Mouse (Mus musculus): ENCODE results near the gene Acad9. TPM values are rescaled to one million over a fixed set of nuclear protein-coding genes. Genes with fewer than 3 reads are reported as not detected.

The Acad9 gene
- polyA plus RNA-seq, 1 experiment from 2014 or later: 94.4 TPM

GRCm38 (mm10) chr3:36067731-36068130, 2.0 kb downstream of the Acad9 start:
- Histone ChIP-seq H3K4me2 (no peak overlapping the region), H3K9me3 (replicated peaks) (no peaks in the 10 kb centered on the region), H3K36me3 (peaks cover 24% of the 10 kb centered on the region), H3K4me3 (replicated peaks) (no peak overlapping the region), H3K4me1 (peaks cover 32% of the 10 kb centered on the region), H3K9ac (replicated peaks) (no peak overlapping the region), H3K27ac (replicated peaks) (no peak overlapping the region), H3K27me3 (replicated peaks) (peaks cover 14% of the 10 kb centered on the region)
- ATAC-seq (ENCODE audit: low FRiP score): no peak
- WGBS: 92% methylated on average over 6 of the region's 6 CpGs

GRCm38 (mm10) chr3:36070436-36070835, 4.7 kb downstream of the Acad9 start:
- H3K9ac ChIP-seq (replicated peaks): no peak overlapping the region
- H3K9me3 ChIP-seq (replicated peaks): no peaks in the 10 kb centered on the region
- H3K4me2 ChIP-seq: no peak overlapping the region
- peaks cover 46% of the 10 kb centered on the region for H3K36me3 ChIP-seq
- ATAC-seq (ENCODE audit: low FRiP score): no peak
- no peaks in the 10 kb centered on the region for H3K27me3 ChIP-seq (replicated peaks)
- H3K4me1 ChIP-seq: peaks cover 26% of the 10 kb centered on the region
- WGBS: 100% methylated on average over 4 of the region's 4 CpGs
- no peak overlapping the region for H3K4me3 ChIP-seq (replicated peaks)
- H3K27ac ChIP-seq (replicated peaks): no peak overlapping the region

GRCm38 (mm10) chr3:36071047-36071446, 5.3 kb downstream of the Acad9 start:
- no peak for ATAC-seq (ENCODE audit: low FRiP score)
- H3K4me3 ChIP-seq (replicated peaks): no peak overlapping the region
- no peak overlapping the region for H3K4me2 ChIP-seq
- H3K27me3 ChIP-seq (replicated peaks): no peaks in the 10 kb centered on the region
- H3K4me1 ChIP-seq: peaks cover 25% of the 10 kb centered on the region
- no peaks in the 10 kb centered on the region for H3K9me3 ChIP-seq (replicated peaks)
- peaks cover 53% of the 10 kb centered on the region for H3K36me3 ChIP-seq
- H3K9ac ChIP-seq (replicated peaks): no peak overlapping the region
- WGBS: 91% methylated on average over 5 of the region's 5 CpGs
- H3K27ac ChIP-seq (replicated peaks): no peak overlapping the region

GRCm38 (mm10) chr3:36074231-36074630, 8.5 kb downstream of the Acad9 start:
- Histone ChIP-seq H3K9ac (replicated peaks) (no peak overlapping the region), H3K27me3 (replicated peaks) (no peaks in the 10 kb centered on the region), H3K4me3 (replicated peaks) (no peak overlapping the region), H3K4me1 (no peaks in the 10 kb centered on the region), H3K9me3 (replicated peaks) (no peaks in the 10 kb centered on the region), H3K27ac (replicated peaks) (no peak overlapping the region), H3K36me3 (peaks cover 78% of the 10 kb centered on the region), H3K4me2 (no peak overlapping the region)
- no peak for ATAC-seq (ENCODE audit: low FRiP score)
- 96% methylated on average over 6 of the region's 6 CpGs for WGBS

- Histone ChIP-seq H3K27ac (replicated peaks) (no peak overlapping the region), H3K4me2 (no peak overlapping the region), H3K27me3 (replicated peaks) (no peaks in the 10 kb centered on the region), H3K9me3 (replicated peaks) (no peaks in the 10 kb centered on the region), H3K9ac (replicated peaks) (no peak overlapping the region), H3K4me1 (no peaks in the 10 kb centered on the region), H3K4me3 (replicated peaks) (no peak overlapping the region), H3K36me3 (peaks cover 82% of the 10 kb centered on the region)
- no peak for ATAC-seq (ENCODE audit: low FRiP score)
- WGBS: 97% methylated on average over 6 of the region's 6 CpGs
Observed at GRCm38 (mm10) chr3:36075466-36075865, 9.7 kb downstream of the Acad9 start.

- no peak overlapping the region for H3K9ac ChIP-seq (replicated peaks)
- WGBS: 97% methylated on average over 3 of the region's 3 CpGs
- no peak overlapping the region for H3K27ac ChIP-seq (replicated peaks)
- H3K4me2 ChIP-seq: no peak overlapping the region
- no peak overlapping the region for H3K4me3 ChIP-seq (replicated peaks)
- no peaks in the 10 kb centered on the region for H3K9me3 ChIP-seq (replicated peaks)
- peaks cover 92% of the 10 kb centered on the region for H3K36me3 ChIP-seq
- no peaks in the 10 kb centered on the region for H3K4me1 ChIP-seq
- ATAC-seq (ENCODE audit: low FRiP score): no peak
- no peaks in the 10 kb centered on the region for H3K27me3 ChIP-seq (replicated peaks)
Observed at GRCm38 (mm10) chr3:36077386-36077785, 11.6 kb downstream of the Acad9 start.

- Histone ChIP-seq H3K4me3 (replicated peaks) (no peak overlapping the region), H3K27me3 (replicated peaks) (no peaks in the 10 kb centered on the region), H3K9ac (replicated peaks) (no peak overlapping the region), H3K4me1 (no peaks in the 10 kb centered on the region), H3K4me2 (no peak overlapping the region), H3K9me3 (replicated peaks) (no peaks in the 10 kb centered on the region), H3K27ac (replicated peaks) (no peak overlapping the region), H3K36me3 (peaks cover 96% of the 10 kb centered on the region)
- WGBS: 90% methylated on average over 5 of the region's 5 CpGs
- no peak for ATAC-seq (ENCODE audit: low FRiP score)
Observed at GRCm38 (mm10) chr3:36079886-36080285, 14.1 kb downstream of the Acad9 start.

- no peak overlapping the region for H3K9ac ChIP-seq (replicated peaks)
- H3K4me2 ChIP-seq: no peak overlapping the region
- no peaks in the 10 kb centered on the region for H3K4me1 ChIP-seq
- no peak for ATAC-seq (ENCODE audit: low FRiP score)
- H3K27ac ChIP-seq (replicated peaks): no peak overlapping the region
- H3K27me3 ChIP-seq (replicated peaks): no peaks in the 10 kb centered on the region
- 94% methylated on average over 5 of the region's 5 CpGs for WGBS
- no peaks in the 10 kb centered on the region for H3K9me3 ChIP-seq (replicated peaks)
- peaks cover 95% of the 10 kb centered on the region for H3K36me3 ChIP-seq
- H3K4me3 ChIP-seq (replicated peaks): no peak overlapping the region
Observed at GRCm38 (mm10) chr3:36080741-36081140, 15.0 kb downstream of the Acad9 start.

- 98% methylated on average over 4 of the region's 4 CpGs for WGBS
- peaks cover 95% of the 10 kb centered on the region for H3K36me3 ChIP-seq
Observed at GRCm38 (mm10) chr3:36082843-36083242, 17.1 kb downstream of the Acad9 start.

GRCm38 (mm10) chr3:36083381-36083780, 17.6 kb downstream of the Acad9 start:
- H3K4me1 ChIP-seq: no peaks in the 10 kb centered on the region
- no peak overlapping the region for H3K27ac ChIP-seq (replicated peaks)
- no peak overlapping the region for H3K9ac ChIP-seq (replicated peaks)
- no peaks in the 10 kb centered on the region for H3K9me3 ChIP-seq (replicated peaks)
- no peak for ATAC-seq (ENCODE audit: low FRiP score)
- no peaks in the 10 kb centered on the region for H3K27me3 ChIP-seq (replicated peaks)
- no peak overlapping the region for H3K4me2 ChIP-seq
- no peak overlapping the region for H3K4me3 ChIP-seq (replicated peaks)
- H3K36me3 ChIP-seq: peaks cover 95% of the 10 kb centered on the region
- WGBS: 94% methylated on average over 7 of the region's 7 CpGs

More at GRCm38 (mm10) chr3:36082843-36083242, 17.1 kb downstream of the Acad9 start:
- H3K9ac ChIP-seq (replicated peaks): no peak overlapping the region
- H3K4me2 ChIP-seq: no peak overlapping the region
- no peaks in the 10 kb centered on the region for H3K27me3 ChIP-seq (replicated peaks)
- ATAC-seq (ENCODE audit: low FRiP score): no peak
- H3K9me3 ChIP-seq (replicated peaks): no peaks in the 10 kb centered on the region
- H3K4me3 ChIP-seq (replicated peaks): no peak overlapping the region
- H3K4me1 ChIP-seq: no peaks in the 10 kb centered on the region
- no peak overlapping the region for H3K27ac ChIP-seq (replicated peaks)

- Histone ChIP-seq H3K36me3 (peaks cover 95% of the 10 kb centered on the region), H3K4me1 (no peaks in the 10 kb centered on the region), H3K9ac (replicated peaks) (no peak overlapping the region), H3K27me3 (replicated peaks) (no peaks in the 10 kb centered on the region), H3K4me3 (replicated peaks) (no peak overlapping the region), H3K4me2 (no peak overlapping the region), H3K9me3 (replicated peaks) (no peaks in the 10 kb centered on the region), H3K27ac (replicated peaks) (no peak overlapping the region)
- WGBS: 90% methylated on average over 5 of the region's 5 CpGs
- ATAC-seq (ENCODE audit: low FRiP score): no peak
Observed at GRCm38 (mm10) chr3:36085394-36085793, 19.6 kb downstream of the Acad9 start.

- H3K27ac ChIP-seq (replicated peaks): no peak overlapping the region
- H3K27me3 ChIP-seq (replicated peaks): no peaks in the 10 kb centered on the region
- peaks cover 87% of the 10 kb centered on the region for H3K36me3 ChIP-seq
- ATAC-seq (ENCODE audit: low FRiP score): no peak
- no peak overlapping the region for H3K9ac ChIP-seq (replicated peaks)
- H3K4me1 ChIP-seq: no peaks in the 10 kb centered on the region
- H3K9me3 ChIP-seq (replicated peaks): no peaks in the 10 kb centered on the region
- H3K4me3 ChIP-seq (replicated peaks): no peak overlapping the region
- no peak overlapping the region for H3K4me2 ChIP-seq
- 97% methylated on average over 9 of the region's 9 CpGs for WGBS
Observed at GRCm38 (mm10) chr3:36087591-36087990, 21.8 kb downstream of the Acad9 start.

- Histone ChIP-seq H3K36me3 (peaks cover 14% of the 10 kb centered on the region), H3K9me3 (replicated peaks) (no peaks in the 10 kb centered on the region), H3K9ac (replicated peaks) (no peak overlapping the region), H3K27me3 (replicated peaks) (no peaks in the 10 kb centered on the region), H3K4me2 (no peak overlapping the region), H3K4me3 (replicated peaks) (no peak overlapping the region), H3K4me1 (no peaks in the 10 kb centered on the region), H3K27ac (replicated peaks) (no peak overlapping the region)
- 81% methylated on average over 2 of the region's 2 CpGs for WGBS
- no peak for ATAC-seq (ENCODE audit: low FRiP score)
Observed at GRCm38 (mm10) chr3:36095371-36095770, 29.6 kb downstream of the Acad9 start.
